Mouse (Mus musculus) retina, postnatal 1 day (tissue): ENCODE measurements around the gene 4921524J17Rik.

Experiments used
- DNase-seq: peaks from one replicate; pipeline ENCODE4 v3.0.0-alpha.2; 2012

4921524J17Rik gene

DNA sequence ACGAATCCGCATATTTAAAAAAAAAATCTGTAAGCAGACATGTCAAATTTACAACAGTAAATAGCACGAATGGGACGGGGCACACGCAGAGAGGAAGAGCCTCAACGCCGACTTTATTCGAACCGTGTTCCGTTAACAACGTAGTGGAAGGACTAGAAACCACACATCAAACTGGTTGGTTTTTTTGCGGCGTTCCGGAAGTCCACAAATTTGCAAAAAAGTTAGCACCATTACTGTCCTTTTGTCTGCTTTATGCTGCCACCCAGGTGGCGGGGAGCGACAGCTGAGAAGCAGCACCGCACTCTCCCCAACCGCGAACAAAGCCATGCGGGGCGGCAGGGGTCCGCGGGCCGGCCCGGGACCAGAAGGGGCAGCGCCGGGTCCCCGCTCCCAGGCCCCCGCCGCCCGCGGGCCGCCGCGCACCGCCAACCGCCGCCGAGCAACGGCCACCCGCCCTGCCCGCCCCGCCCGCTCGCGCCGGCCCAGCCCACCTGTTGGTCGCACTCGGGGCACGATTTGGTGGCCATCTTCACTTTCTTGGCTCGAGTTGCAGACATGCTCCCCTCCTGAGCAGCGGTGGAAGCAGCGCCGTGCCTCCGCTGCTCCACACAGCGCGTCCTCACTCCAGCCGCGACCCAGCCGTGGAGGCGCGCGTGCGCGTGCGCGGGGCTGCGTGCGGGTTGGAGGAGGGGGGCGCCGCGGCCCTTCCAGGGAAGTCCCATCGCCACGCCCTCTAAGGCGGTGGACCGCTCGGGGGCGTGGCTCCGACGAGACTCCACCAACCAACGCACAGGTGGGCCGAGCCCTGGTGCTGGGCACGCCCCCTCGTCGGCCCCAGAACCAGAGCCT, at the start of gene 4921524J17Rik:
4921524J17Rik (minus strand) TSS at position 666 of the 849 bp plus-strand sequence.
- DNase-seq = peak; percentile 98

GRCm38 (mm10) chr8:85482427-85482826, 49.8 kb upstream of the 4921524J17Rik start:
- no peak for DNase-seq

- DNase-seq = peak; percentile 41
These were observed 49.3 kb upstream of the 4921524J17Rik start for GRCm38 (mm10) chr8:85481900-85482299.

GRCm38 (mm10) chr8:85479710-85480109, 47.1 kb upstream of the 4921524J17Rik start:
- DNase-seq = no peak

DNA sequence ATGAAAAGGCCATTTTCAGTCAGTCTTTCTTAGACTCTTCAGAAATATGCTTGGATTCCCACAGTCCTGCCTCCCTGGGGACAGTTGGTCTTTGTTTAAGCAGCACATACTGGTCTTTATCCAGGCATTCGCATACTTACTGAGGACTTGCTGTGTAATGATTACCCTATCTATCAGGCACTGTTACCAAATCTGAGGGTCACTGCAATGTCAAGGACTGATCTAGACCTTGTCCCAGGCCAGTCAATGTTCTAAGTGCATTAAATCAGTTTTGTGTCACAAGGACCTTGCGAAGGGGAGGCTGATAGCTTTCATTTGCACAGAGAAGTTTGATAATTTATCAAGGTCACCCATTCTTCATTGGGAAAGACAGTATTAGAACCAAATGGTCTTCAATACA, 45.8 kb upstream of the 4921524J17Rik start:
- DNase-seq = no peak

- DNase-seq = no peak
These were observed 44.4 kb upstream of the 4921524J17Rik start for GRCm38 (mm10) chr8:85476970-85477545.

DNA sequence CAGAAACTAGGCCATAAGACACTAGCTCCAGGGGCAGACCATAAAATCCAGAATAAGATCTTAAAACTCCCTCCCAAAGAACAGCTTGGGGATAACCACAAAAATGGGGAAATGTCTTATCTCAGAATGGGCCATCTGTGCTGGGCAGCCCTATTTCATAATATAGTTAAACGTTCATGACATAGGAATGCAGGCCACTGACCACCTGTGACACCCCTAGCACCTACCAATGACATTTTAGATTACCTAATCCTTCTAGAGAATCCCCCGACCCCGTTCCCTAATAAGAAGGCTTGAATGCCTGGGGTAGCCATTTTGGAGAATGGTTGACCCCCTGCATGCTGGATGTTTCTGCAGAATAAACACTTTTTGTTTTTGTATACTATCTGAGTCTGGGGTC, 42.3 kb upstream of the 4921524J17Rik start:
- DNase-seq = no peak

DNA sequence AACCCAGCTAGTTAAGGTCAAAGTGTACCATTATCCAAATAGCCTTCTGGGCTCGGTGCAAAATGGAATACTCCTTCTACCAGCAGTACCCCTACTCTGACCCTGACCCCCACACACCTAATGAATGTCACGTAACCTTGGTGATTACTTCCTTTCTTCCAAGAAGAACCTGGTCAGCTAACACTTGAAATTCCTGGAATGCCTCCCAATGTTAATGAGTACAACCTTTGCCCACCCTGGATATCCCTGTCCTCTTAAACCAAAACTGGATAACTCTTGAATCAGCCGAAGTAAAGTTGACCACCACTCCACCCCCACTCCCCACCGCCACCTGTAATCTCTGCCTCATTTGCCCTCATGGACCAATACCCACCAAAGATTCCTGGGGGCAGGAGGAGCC, 40.6 kb upstream of the 4921524J17Rik start:
- no peak for DNase-seq

DNA sequence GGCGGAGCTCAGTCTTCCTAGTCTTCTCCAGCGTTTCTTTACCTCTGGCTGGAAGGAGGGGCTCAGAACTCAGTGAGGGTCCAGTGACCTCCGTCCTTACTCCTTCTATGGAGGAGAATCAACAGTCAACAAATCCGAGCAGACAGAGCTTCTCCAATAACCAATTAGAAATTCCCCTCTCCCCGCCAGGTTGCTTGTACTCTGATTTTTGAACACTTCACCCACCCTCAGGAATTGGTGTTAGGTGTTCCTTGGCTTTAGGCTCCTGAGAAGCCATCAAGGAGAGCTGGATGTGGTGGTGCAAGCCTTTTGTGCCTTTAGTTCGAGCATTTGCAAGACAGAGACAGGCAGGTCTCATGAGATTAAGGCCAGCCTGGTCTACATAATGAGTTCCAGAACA, 40.2 kb upstream of the 4921524J17Rik start:
- no peak for DNase-seq

DNA sequence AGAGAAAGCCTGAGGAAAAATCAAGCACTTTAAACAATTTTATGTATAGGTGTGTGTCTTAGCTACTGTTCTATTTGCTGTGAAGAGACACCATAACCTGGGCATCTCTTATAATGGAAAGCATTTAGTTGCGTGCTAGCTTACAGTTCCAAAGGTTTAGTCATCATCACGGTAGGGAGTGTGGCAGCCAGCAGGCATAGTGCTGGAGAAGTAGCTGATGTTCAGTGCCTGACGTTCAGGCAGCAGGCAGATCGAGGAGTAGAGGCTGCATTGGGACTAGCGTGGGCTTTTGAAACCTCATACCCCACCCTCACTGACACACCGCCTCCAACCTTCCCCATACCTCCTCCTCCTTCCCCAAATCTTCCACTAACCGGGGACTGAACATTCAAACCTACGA, 38.1 kb upstream of the 4921524J17Rik start:
- DNase-seq = no peak

DNA sequence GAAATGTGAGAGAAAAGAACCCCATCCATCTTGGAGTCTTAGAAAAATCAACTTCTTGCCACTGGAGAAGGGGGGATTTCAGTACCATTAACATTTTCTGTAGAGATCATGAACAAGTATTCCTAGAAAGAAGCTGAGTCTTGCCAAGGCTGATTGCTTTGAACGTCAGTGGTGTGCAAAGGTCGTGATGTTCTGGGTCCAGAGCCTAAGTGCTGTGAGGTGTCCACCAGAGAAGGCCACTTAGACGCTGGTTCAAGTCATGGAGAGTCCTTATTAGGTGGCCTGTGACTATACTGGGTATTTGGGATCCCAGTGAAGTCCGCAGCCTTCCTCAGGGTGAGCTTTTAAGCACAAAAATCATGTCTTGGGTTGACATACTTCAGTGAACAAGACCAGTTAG, 33.4 kb upstream of the 4921524J17Rik start:
- no peak for DNase-seq

DNA sequence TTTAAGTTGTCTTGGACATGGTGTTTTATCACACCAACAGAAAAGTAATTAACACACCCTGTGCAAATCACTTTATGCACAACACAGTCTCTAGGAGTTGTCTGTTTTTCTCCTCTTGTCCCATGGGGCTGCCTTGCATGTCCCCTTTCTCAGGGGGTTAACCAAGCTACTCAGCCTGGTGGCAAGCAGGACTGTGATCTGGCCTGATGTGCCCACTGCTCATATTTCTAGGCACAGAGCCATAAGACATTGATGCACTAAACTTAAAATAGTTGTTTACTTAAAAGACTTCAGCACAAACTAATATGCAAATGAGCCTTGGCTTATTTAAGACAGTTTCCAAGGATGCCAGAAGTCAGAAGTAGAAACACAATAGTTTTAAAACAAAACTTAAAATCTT, 31.7 kb upstream of the 4921524J17Rik start:
- no peak for DNase-seq

DNA sequence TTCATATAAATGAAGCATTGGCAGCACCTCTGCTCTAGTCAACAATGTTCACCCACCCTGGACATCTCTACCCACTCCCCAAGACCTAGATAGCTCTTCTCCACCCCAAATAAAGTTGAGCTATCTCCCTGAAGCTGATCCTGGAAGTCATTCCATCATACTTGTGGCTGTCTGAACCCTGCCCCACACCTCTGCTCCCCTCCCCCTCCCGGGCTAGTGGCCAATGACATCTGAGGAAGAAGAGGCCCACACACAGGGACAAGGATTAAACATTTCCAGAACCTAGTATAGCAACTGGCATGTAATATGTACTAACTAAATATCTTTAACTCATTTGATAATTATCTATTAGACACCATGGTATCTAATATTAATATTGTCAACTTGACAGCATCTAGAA, 29.8 kb upstream of the 4921524J17Rik start:
- DNase-seq = no peak

GRCm38 (mm10) chr8:85461377-85461776, 28.7 kb upstream of the 4921524J17Rik start:
- DNase-seq = no peak

- no peak for DNase-seq
These were observed 28.2 kb upstream of the 4921524J17Rik start for GRCm38 (mm10) chr8:85460804-85461203.

DNA sequence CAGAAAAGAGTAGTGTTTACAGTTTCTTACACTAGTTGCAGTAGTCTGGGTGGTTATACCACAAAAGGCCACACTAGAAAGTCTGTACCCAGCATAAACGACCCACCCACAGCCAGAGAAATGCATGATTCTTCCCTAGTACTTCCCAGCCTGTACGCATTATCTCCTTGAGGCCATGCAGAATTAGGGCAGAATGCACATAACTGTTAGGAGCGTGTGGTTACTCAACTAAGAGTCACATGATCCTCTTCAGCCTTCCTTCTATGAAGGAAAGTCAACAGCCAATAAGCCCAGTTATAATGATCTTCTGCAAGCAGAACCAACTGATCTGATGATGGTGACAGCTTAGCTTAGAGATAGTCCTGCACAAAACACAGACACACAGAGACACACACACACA, 26.9 kb upstream of the 4921524J17Rik start:
- no peak for DNase-seq

DNA sequence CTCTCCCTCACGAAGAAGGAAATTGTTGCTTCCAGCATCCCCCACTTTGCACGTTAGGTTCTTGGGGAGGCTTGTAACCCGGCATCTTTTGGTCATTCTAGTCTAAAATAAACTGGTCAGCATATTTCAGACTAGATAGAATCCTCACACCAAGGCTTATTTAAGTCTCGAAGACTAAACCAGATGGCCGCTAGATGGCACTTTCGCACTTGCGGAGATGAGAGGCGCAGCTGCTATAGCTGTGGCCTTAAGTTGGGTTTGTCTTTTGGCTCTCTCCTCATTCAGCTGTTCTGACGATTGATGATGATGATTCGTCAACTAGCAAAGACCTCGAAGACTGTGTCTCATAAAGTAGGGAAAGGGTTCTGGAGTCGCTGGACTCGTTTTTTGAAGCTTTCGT, 23.9 kb upstream of the 4921524J17Rik start:
- peak; percentile 90 for DNase-seq

- DNase-seq = no peak
These were observed 22.1 kb upstream of the 4921524J17Rik start for GRCm38 (mm10) chr8:85454750-85455149.

DNA sequence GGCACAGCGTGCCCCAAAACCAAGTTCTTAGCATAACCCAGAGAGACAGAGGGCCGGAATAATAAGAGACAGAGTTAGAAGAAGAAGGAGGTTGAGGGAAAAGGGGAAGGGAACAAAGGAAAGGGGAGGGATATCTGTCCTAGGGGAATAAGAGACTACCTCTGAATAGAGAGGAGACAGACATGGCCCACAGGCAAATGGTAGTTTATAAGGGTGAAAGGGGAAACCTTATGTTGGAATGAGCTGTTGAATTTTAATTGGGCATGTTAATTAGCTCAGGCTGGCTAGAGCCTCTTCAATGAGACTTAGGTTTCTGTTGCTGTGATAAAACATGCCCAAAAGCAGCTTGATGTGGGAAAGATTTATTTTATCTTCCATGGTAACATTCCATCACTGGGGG, 20.6 kb upstream of the 4921524J17Rik start:
- DNase-seq = peak; percentile 4

DNA sequence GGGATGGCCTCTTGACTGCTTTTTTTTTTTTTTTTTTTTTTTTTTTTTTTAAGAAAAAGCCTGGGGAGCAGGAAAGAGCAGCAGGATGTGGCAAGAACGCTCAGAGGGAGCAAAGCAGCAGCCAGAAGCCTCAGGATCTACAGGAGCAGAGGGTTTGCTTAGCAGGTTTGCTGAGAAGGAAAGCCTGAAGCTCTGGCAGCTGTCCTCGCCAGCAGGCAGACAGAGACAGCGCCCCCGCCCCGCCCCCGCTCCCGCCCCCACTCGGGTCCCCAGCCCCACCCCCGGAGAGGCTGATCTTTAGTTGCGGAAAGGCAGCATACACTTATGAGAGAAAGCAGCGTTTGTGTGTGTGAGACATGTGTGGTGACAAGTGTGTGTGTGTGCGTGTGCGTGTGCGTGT, 19.7 kb upstream of the 4921524J17Rik start:
- DNase-seq = peak; percentile 29

DNA sequence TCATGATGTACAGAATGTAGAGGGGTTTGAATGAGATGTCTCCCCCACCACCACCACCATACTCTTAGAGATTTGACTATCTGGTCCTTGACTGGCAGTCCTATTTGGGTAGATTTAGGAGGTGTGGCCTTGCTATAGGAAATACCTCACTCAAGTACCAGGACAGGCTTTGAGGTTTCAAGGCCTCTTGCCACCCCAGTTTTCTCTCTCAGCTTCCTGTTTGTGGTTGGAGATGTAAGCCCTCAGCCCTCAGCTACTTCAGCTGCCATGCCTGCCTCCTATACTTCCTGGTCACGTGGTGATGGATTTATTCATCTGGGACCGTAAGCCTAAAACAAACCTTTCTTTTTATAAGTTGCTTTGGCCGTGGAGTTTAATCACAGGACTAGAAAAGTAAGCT, 17.7 kb upstream of the 4921524J17Rik start:
- no peak for DNase-seq

- no peak for DNase-seq
These were observed 13.5 kb upstream of the 4921524J17Rik start for GRCm38 (mm10) chr8:85445936-85446685.

DNA sequence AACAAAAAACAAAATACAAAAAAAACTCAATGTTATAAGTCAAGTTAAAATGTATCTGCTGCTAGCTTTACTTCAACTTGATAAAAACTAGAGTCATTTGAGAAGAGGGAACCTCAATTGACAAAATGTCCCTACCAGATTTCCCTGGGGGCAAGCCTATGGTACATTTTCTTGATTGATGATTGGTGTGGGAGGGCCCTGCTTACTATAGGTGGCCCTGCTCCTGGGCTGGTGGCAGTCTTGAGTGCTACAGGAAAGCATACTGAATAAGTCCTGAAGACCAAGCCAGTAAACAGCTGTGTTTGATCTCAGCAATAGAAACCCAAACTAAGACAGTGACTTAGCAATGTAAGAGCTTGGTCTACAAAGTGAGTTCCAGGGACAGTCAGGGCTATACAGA, 11.5 kb upstream of the 4921524J17Rik start:
- DNase-seq = no peak

DNA sequence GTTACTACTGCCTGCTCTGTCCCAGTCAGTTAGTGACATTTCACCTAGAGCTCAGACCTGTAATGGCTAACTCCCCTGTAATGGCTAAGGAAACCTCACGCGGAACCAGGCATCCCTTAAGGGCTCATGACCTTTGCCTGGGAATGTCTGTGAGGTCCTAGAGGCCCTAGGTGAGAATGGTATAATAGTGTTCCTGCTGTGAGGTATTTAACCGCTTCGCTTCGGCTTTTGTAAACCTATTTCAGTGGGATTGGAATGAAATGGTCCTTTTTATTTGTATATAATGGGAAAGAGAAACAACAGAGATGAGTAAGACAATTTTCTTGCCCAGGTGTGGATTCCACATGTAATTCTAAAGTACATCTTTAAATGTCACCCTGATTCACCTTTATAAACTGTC, 8.9 kb upstream of the 4921524J17Rik start:
- no peak for DNase-seq
